Mouse (Mus musculus): ENCODE results near the gene Gm20806. TPM values are rescaled to one million over a fixed set of nuclear protein-coding genes. Genes with fewer than 3 reads are reported as not detected.

The Gm20806 gene
- not detected for polyA plus RNA-seq (2014; fragmentation: Illumina TruSeq; extraction: RNeasy Lipid Tissue Mini Kit (QIAGEN cat#74804))

GRCm38 (mm10) chrY:78837956-78838355 is at the start of gene Gm20806:
Gm20806 (minus strand) TSS chrY:78838056.

